Mouse (Mus musculus) spleen, adult 18-20 months (tissue): ENCODE results near the gene Setd1b.
A peak's percentile ranks its signal among the peaks of the same experiment; 100 is the strongest.

ENCODE experiments used
- DNase-seq, 2 experiments: peaks; one replicate each; pipeline ENCODE4 v3.0.0; 2022; ENCODE audit warnings: mixed read lengths in 2 of 2

Gene Setd1b

DNA sequence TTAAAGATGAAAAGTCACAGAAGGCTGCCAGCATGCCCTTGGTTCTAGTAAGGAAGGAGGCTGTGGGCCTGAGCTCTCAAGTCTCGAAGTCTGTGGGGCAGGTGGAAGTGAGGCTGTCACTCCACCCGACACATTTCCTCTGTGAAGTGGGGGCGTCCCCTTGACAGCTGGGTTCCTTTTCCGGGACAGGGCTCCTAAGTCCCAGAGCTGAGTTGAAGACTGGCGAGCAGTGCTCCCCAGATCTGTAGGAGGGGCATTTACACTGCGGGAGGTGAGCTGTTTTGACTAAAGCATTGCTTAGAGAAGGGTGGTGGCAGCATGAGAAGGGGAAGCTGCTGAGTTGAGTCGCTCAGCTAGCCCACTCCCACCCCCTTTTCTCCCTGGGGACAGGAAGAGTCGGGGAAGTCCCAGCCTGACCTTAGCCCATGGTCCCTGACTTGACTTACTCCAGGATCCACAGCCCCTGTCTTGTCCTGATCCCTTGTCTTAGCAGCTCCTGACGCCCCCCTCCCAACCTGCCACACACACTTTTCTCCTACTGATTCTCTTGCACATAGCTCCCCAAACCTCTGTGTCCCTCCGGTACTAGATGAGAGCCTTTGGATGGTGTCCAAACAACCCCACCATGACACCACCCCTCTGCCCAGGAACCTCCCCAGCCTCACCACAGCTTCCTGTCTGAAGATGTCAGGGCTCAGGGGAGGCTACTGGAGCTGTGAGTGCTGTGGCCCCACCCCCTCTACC is 13.4 kb upstream of the Setd1b start:
- DNase-seq = peak; percentile 80 to 85

DNA sequence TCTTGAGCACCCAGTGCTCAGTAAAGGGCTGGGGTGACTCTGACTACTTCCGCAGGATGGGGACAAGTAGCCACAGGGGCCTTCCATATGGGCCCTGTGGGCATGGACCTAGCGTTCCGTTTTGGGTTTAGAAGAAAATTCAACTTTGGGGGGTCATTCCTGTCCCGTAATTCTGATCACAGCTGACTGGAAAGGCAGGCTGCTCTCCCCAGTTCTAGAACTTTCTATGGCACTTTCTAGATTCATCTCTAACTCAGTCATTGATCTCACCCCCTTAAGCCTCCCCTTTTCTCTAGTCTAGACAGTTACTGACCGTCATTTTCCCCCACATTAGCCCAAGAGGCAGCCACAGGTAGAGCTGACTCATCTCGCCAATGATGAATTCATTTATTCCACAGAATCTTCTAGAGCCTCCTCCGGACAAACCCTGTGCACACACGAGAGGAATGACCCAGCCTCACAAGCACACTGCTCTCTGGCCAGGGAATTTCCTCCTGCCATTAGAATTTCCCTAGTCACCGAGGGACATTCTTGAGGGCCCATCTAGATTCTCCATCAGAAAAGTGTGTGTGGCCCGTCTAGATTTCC is 12.7 kb upstream of the Setd1b start:
- DNase-seq = no peak

DNA sequence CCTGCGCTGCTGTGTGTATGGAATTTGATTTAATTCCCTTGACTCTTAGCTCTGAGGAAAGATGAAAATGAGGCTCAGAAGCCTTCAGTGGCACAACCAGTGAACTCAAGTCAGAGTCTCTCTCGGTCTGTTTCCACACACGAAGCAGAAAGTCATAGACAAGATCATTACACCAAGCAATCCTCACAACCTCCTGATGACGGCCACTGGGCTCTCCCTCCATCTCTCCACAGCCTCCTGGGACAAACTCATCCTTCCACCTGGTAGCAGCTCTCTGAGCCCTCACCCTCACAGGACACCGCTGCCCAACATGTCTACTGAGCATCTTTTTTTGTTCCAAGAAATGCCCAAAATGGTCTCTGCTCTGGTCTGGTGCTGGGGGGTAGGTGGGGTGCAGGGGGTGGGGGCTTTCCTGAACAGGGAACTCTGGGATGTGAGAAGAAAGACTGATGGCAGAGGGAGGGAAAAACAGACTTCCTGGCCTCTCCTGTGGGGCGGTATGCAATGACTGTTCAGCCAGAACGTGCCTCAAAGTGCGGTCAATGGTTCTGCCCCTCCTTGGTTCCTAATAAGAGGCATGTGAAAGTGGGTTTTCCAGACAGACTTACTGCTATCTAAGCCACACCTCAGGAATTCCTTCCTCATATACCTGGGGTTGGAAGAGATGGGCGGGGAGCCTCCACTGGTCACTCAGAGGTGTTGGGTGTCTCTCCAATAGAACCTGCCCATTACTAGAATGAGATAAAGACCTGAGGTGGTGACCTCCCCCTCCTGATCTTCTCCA is 11.8 kb upstream of the Setd1b start:
- peak in 1 of 2 experiments; percentile 3 for DNase-seq

DNA sequence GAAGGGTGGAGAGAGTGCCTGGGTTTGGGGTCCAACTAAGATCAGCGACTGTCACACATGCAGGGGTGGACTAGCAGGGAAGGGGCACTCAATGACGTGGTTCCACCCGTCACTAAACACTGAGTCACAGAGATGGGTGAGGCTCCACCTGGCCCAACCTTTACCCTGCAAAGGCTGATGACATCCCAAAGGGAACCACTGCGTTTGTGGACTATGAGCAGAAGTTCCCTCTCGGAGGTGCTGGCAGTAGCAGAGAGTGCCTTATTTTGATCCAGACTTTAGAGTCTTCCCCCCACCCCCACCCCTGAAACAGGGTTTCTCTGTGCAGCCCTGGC is 11.2 kb upstream of the Setd1b start:
- peak in 1 of 2 experiments; percentile 12 for DNase-seq

DNA sequence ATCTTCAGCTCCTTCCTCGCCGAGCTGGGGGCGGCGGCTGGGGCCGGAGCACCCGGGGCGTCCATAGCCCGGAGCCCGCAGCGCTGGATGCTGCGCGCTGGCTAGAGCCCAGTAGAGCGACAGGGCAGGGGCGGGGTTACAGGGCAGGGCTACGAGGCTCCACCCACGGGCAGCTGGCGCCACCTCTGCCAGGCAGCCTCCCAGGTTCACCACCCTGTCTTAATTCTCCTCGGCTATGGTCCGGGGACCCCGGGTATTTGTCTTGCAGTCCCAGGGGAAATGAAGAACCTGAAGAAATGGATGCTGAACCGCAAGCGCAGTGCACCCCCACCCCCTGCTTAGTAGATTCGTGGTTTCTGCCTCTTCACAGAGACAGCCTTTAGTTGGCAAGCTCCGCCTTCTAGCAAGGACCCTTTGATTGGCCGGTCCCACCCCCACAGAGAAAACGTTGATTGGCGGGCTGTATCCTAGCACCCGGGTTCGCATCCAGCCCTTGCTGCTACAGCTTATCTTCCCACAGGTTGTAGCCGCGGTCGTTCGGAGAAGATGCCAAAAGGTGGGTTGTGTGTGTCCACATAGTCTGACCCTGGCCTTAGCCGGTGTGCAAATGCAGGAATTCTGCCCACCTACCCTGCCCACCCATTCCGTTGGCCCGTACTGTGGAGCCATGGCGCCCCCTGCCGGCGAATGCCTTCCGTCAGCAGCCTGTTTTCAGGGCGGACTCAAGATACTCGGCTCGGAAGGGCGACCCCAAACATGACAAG is 9.5 kb upstream of the Setd1b start, which contains the start of gene Rhof:
TSS of gene Rhof (minus strand) at position 385 of the 764 bp plus-strand sequence.
- peak; percentile 89 to 94 for DNase-seq

DNA sequence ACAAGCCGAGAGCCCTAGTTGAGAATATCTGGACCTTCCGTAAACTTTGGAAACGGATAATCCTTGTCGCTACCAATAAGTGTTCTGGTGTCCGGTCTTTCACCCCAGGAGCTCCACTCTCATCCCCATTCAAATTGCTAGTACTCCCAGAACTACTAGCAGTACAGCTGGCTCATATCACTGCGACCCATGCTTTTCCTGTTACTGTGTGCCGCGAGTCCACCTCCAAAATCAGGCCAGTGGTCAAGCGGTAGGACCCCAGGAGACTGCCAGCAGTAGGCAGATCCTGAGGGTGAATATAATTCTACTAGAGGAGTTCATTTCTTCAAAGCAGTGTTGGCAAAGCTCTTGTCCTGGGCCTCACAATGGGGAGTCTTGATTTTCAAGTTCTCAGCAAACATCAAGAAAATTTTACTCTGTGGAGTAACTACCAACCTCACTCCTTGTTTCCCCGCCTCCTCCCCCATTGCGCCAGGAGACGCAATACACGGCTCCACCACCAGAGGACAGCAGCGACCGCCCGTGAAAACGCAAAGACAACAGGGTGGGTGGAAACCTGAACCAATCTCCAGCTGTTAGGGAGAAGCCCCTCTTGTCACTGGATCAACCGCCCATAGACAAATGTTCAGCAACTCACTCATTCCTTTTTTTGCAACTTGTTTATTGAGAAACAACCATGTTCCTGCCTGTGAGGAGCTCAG is 8.8 kb upstream of the Setd1b start:
- DNase-seq = peak; percentile 77 to 90

DNA sequence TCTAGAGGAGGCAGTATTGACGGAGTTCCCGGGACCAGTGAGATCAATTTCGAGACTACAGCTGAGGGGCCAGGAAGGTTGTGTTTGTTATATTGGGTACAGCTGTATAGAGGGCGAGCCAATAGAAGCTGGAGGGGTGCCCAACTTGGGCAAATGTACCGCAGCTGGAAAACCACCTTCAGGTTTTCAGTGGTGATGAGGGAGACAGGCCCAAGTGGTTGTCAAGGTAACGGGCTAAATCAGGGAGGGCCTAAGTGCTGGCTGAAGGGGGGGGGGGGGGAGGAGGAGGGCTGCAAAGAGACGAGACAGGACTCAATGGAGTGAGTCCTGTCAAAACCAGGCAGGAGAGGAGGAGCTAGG is 8.2 kb upstream of the Setd1b start:
- DNase-seq = no peak

DNA sequence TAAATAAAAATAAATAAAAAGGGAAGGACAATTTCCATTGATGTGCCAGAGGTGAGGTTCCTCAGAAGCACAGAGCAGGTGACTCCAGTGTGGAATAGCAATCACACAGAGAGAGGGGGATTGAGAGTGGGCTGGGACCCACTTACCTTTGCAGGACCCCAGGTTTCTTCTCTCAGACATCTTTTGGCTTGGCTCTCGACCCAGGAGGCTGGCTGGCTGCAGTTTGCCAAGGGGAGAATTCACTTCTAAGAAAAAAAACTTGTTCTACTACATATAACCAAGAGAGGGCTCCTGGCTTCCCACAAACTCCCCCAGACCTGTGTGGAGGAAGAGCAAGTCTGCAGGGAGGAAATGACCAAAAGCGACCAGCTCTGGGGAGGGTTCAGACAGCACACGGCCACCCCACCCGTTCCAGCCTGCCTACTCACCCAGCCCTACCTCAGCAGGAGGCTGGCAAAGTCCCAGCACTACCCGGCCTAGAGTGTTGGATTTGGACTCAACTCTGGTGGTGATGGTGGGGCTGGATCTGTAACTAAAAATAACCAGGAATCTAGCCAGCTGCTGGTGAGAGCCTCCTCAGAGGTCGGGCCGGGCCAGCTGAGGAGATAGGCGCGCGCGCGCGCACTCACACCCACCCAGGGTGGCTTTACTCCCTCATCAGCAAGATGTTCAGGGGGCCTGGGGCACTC is 7.7 kb upstream of the Setd1b start:
- peak in 1 of 2 experiments; percentile 10 for DNase-seq

DNA sequence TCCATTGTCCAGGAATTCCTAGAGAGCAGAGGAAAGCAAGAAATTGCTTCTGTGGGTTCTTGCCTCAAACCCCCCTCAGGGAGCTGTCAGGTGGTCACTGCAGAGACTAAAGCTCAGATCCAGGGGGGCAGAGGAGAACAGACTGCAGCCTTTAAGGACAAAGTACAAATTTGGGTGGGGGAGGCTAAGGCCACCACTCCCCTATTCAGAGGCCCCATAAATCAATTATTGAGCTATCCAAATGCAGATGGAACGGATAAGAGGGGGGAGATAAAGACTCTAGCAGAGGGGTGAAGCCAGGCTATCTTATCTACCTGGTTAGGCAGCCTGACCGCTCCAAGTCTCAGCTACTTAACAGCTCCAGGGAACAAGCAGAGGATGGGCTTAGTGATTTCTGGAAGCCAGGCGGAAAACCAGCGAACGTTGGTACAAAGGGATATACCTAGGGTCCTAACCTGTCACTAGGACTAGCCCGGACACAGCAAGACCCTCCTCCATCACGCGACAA is 7.1 kb upstream of the Setd1b start:
- DNase-seq = no peak

DNA sequence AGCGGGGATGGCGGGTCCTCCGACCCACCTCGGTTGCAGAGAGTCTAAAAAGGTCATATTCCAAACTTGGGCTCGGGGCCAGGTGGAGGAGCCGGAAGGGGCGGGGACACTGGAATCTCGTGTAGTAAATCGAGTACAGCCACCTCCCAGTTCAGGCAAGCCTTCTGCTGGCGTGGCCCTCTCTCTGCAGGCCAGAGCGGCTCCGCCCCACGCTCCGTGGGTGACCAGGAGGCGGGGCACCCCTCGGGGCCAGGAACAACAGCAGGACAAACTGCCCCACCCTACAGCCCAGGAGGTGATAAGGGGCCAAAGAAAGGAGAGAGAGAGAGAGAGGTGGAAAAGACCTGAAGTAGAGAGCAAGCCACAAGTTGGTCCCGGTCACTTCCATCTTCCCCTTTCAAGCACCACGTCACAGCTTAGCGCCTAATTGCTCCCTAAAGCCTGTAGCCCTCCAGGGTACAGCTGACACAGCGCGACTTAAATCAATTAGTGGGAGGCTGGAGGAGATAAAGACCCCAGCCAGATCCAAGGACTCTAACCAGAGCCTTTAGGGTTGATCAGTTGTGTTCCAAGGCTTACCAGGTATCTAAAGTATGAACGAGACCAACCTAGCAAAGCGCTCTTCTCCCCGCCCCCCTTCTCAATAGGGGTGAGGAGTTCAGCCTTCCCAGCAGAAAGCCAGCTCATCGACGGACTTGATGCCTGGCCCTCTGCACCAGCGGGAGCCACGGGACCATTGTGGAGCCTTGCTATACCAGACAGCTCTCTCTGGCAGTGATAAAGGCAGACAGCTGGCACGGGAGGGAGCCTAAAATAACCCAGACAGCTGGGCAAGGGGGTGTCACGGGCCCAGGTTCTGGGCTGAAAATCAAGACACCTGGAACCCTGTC is 6.3 kb upstream of the Setd1b start:
- peak; percentile 46 to 51 for DNase-seq

DNA sequence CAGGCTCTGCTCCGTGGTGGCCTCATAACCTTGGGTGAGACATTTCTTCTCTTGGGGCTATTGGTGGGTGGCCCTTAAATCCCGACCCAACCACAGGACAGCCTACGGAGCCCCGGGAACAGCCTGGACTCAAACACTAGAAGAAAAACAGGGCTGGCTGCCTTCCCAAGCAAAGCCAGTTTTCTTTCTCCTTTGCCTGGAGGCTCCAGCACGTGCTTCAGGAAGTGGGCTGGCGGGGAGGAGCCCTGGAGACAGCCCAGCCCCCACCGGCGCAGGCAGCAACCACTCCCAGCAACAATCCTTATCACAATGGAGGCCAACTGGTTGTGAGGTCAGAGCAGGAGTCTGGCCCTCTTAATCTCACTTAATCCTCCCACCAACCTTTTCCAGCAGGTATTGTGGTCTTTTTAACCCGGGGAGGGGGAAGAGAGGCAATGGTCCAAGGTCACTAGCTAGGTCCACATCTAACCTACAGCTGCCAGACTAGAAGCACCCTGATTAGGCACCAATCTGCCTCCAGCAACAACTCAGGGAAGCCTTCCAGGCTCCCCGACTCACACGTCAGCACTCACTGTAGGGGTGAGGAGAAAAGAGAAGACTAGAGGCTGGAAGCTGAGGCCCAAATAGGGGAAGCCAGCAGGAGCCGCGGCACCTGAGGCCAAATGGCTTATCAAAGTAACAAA is 5.5 kb upstream of the Setd1b start:
- DNase-seq = peak; percentile 55 to 60

DNA sequence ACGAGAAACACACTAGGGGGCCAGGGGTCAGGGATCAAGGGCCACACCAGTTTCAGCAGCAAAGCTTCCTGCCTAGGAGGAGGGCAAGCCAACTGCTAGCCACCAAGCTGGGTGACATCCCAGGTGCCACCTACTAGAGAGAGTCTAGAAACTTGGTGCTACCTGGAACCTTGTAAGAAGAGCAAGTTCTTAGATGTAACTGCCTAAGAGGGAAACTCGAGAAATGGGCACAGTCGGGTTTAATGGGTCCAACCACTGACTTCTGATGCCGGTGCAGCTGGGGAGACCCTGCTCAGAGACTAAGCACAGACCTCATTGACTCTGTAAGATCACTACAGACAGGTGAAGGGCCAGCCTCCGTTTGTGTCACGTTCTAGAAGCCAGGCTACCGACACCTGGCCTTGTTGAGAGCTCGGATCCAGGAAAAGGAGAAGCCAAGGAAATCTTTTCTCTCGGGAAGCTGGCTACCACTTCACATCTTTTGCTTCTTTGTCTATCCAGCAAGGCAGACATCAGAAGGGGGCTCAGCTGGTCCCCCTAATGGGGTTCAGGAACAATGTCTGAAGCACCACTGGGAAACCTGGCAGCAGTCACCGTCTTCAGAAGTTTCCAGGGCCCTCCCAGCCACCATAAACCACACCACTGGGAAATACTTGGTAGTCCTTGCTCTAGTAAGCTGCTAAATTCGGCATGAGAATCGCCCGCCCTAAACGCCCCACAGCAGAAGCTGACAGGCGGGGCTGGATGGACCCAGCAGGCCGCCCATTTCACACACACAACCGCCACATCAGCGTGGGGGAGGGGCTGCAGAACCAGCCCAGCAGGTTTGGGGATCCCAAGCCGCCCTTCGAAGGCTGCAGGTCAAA is 4.7 kb upstream of the Setd1b start:
- peak; percentile 57 to 66 for DNase-seq

DNA sequence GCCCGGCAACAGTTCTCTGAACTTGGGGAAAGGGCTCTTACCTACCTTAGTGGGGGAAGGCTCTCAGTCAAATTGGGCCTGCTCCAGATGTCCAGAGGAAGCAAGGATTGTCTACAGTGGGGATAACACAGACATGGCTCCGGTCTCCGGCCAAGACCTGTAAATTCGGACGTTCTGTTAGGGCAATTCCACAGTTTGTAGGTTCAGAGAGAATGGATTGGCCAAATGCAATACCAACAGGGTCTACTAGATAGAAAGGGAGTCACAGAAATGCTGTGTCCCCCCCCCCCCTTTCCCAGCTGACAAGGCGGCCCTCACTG is 4.1 kb upstream of the Setd1b start:
- DNase-seq = no peak

DNA sequence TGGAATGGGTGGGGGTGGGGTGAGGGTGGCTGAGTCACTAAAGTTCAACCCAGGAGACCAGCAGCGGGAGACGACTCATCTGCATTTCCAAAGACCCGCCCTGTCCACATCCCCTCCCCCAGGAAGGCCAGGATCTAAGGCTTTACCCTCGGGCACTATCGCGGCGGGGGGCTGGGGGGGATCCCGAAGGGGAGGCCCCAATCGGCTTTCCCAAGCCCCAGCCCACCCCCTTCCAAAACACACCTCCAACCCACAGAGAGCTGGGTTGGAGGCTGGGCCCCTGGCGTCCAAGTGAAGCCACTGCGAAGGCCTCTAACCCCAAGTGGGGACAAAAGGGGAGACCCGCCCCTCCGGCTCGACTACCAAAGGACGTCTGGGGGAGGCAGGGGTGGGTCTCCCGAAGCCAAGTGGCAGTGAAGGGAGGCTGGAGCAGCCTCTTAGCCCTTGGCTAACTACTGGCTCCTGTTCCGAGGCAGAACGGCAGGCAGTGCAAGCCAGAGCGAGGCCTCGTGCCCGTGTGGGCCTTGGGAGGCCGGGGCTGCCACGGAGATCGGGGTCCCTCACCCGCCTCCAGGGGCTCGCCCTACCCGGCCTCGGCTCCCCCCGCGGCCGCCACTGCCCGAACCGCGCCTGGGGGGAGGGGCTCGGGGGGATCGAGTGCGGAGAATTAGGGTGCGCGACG is 3.6 kb upstream of the Setd1b start:
- DNase-seq = peak; percentile 36 to 53

DNA sequence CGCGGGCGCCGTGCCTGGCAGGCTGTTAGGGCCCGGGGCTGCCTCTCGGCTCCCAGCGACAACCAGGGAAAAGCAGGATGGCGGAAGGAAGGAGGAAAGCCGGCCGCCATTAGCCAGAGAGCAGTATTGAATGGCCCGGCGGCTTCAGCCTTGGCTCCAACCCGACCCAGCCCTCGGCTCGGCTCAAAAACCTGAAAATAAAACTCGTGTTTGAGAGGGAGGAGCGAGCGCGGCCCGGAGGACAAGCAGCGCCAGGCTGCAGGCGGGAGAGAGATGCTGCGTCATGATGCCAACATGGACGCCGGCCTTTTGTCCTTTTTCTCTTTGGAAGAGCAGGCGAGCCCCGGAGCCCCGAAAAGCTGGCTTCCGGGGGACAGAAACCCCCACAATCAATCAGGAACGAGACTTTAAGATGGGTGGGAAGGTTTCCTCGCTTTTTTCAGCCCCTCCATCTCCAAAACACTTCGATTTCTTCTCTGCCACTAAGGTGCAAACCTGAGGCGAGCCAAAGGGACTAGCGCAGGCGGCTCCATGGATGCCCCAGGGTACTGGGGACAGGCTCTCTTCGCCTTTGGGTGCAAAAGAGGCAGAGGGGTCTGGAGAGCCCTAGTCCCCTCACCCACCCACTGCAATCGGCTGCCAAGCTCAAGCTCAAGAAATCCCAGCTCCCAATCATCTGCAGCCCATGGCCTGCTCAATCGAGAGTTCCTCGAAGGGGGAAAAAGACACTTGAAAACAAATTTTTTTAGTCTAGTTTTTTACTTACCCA is 2.9 kb upstream of the Setd1b start:
- peak; percentile 65 to 72 for DNase-seq

DNA sequence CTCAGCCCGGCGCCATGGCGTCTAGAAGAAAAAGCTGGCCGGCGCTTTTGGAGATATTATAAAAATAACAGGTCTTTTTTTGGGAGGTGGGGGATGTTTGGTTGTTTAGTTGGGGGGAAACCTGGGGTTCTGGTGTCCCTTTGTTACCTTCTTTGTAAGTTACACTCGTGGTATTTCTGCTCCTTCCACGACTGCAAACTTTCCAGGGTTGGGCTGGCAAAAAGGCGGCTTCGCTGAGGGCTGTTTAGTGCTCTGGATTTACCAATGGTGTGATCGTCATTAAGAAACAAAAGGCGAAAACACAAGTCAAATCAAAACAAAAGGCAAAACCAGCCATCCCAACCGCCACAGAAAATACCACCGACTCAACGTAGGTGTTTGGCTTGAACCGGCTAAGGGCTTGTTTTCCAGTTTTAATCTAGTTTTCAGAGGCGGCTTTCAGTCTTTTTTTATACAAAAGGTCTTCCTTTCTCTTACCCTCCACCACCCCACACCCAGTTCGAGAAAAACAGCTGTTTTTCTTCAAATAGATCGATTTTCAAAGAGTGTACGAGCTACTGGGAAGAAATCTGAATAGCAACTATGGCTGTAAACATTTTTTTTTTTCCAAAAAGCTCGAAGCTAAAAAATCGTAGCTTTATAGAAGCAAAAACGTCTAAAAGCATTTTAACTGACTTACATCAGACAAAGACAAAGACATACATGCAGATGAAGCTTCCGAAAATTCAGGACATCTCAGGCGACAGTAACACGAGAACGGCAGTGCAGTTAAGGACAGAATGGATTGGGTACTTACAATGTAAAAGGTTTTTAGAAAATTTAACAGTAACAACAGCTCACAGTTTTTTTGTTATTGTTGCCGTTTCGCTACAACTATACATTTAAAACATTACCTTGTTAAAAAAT is 2.0 kb upstream of the Setd1b start:
- no peak for DNase-seq
